Mouse (Mus musculus) liver, embryonic 16.5 days (tissue): ENCODE data around the gene Dnah10. TPM values are rescaled to one million over a fixed set of nuclear protein-coding genes. Genes with fewer than 3 reads are reported as not detected.

Source experiments
- ATAC-seq: fragments of 200-750 bp; cut with Nextera tagmentation; 2 replicates; pipeline ENCODE4 v1.8.0; 2017; ENCODE audit warnings: low read depth, mild to moderate bottlenecking, moderate number of reproducible peaks, moderate library complexity
- H3K27ac ChIP-seq: fragments of 300-500 bp; sonication (generic); 2 replicates; pipeline ENCODE4 v1.5.1; 2014; ENCODE audit warnings: mild to moderate bottlenecking, low read length
- H3K27me3 ChIP-seq: fragments of 300-500 bp; sonication (generic); 2 replicates; pipeline ENCODE4 v1.6.1; 2014; ENCODE audit warnings: low read depth, low read length, mixed read lengths; ENCODE audit not compliant: control insufficient read depth, insufficient read depth
- H3K36me3 ChIP-seq: fragments of 300-500 bp; sonication (generic); 2 replicates; pipeline ENCODE4 v1.6.1; 2014; ENCODE audit warnings: mild to moderate bottlenecking; ENCODE audit not compliant: control insufficient read depth, insufficient read depth
- H3K4me1 ChIP-seq: fragments of 300-500 bp; sonication (generic); 2 replicates; pipeline ENCODE4 v1.6.1; 2014; ENCODE audit warnings: low read depth, low read length, mixed read lengths; ENCODE audit not compliant: control insufficient read depth
- H3K4me2 ChIP-seq: fragments of 300-500 bp; sonication (generic); 2 replicates; pipeline ENCODE4 v1.6.1; 2014; ENCODE audit warnings: low read depth, low read length, mixed read lengths
- H3K4me3 ChIP-seq: fragments of 300-500 bp; sonication (generic); 2 replicates; pipeline ENCODE4 v1.5.1; 2014; ENCODE audit warnings: low read depth, mild to moderate bottlenecking, low read length
- H3K9ac ChIP-seq: fragments of 300-500 bp; sonication (generic); 2 replicates; pipeline ENCODE4 v1.6.1; 2014; ENCODE audit warnings: low read depth, low read length
- H3K9me3 ChIP-seq: fragments of 300-500 bp; sonication (generic); replicated peaks from 2 replicates; pipeline ENCODE4 v1.6.1; 2016; ENCODE audit warnings: low read length; ENCODE audit not compliant: control insufficient read depth
- WGBS: fragments of 180-500 bp; shearing (Covaris S2); extraction: QIAGEN DNeasy Blood & Tissue Kit; methylation state at CpG from one replicate; pipeline ENCODE4 v1.1.7; 2014; ENCODE audit not compliant: insufficient replicate concordance; 5-methylcytosine and 5-hydroxymethylcytosine counted together
- polyA plus RNA-seq: library from polyadenylated mRNA; unstranded; fragments of >200 nt; fragmentation: Nextera tagmentation; extraction: Ambion mirVana; gene quantifications from 2 replicates; pipeline ENCODE4 v1.2.1, GENCODE M21; 2015

The Dnah10 gene
- polyA plus RNA-seq, 1 experiment from 2014 or later, result 0.01 TPM

GRCm38 (mm10) chr5:124868981-124869380, 144.1 kb downstream of the Dnah10 start:
- WGBS, result 43% methylated on average over 4 of the region's 4 CpGs
- H3K9me3 ChIP-seq, result no peaks in the 10 kb centered on the region
- peaks cover 2% of the 10 kb centered on the region for H3K4me1 ChIP-seq
- H3K4me3 ChIP-seq, result no peak overlapping the region
- H3K36me3 ChIP-seq, result no peaks in the 10 kb centered on the region
- no peak overlapping the region for H3K27ac ChIP-seq
- ATAC-seq, result no peak
- no peaks in the 10 kb centered on the region for H3K27me3 ChIP-seq
- no peak overlapping the region for H3K9ac ChIP-seq
- H3K4me2 ChIP-seq, result no peak overlapping the region

GRCm38 (mm10) chr5:124872033-124872432, 147.1 kb downstream of the Dnah10 start:
- Histone ChIP-seq H3K27me3 (no peaks in the 10 kb centered on the region), H3K9ac (no peak overlapping the region), H3K36me3 (no peaks in the 10 kb centered on the region), H3K27ac (no peak overlapping the region), H3K4me3 (no peak overlapping the region), H3K4me2 (no peak overlapping the region), H3K4me1 (no peaks in the 10 kb centered on the region), H3K9me3 (no peaks in the 10 kb centered on the region)
- ATAC-seq, result no peak
- WGBS, result 57% methylated on average over 2 of the region's 2 CpGs

GRCm38 (mm10) chr5:124873096-124873495, 148.2 kb downstream of the Dnah10 start:
- no peaks in the 10 kb centered on the region for H3K4me1 ChIP-seq
- 55% methylated on average over 3 of the region's 3 CpGs for WGBS
- no peaks in the 10 kb centered on the region for H3K9me3 ChIP-seq
- no peaks in the 10 kb centered on the region for H3K27me3 ChIP-seq
- no peak overlapping the region for H3K4me2 ChIP-seq
- H3K36me3 ChIP-seq, result no peaks in the 10 kb centered on the region
- no peak overlapping the region for H3K4me3 ChIP-seq
- H3K27ac ChIP-seq, result no peak overlapping the region
- H3K9ac ChIP-seq, result no peak overlapping the region
- ATAC-seq, result no peak

GRCm38 (mm10) chr5:124873890-124874601, 149.2 kb downstream of the Dnah10 start:
- 82% methylated on average over 6 of the region's 6 CpGs for WGBS

GRCm38 (mm10) chr5:124879251-124879650, 154.4 kb downstream of the Dnah10 start:
- no peaks in the 10 kb centered on the region for H3K27me3 ChIP-seq
- no peak overlapping the region for H3K9ac ChIP-seq
- no peaks in the 10 kb centered on the region for H3K9me3 ChIP-seq
- H3K36me3 ChIP-seq, result no peaks in the 10 kb centered on the region
- H3K4me2 ChIP-seq, result no peak overlapping the region
- 85% methylated on average over 4 of the region's 4 CpGs for WGBS
- no peak overlapping the region for H3K27ac ChIP-seq
- no peak for ATAC-seq
- no peaks in the 10 kb centered on the region for H3K4me1 ChIP-seq
- H3K4me3 ChIP-seq, result no peak overlapping the region

More at GRCm38 (mm10) chr5:124873890-124874601, 149.2 kb downstream of the Dnah10 start:
- H3K27ac ChIP-seq, result no peak overlapping the region
- no peak overlapping the region for H3K4me3 ChIP-seq
- no peaks in the 10 kb centered on the region for H3K4me1 ChIP-seq
- H3K9me3 ChIP-seq, result no peaks in the 10 kb centered on the region
- no peak for ATAC-seq
- H3K4me2 ChIP-seq, result no peak overlapping the region
- no peak overlapping the region for H3K9ac ChIP-seq
- no peaks in the 10 kb centered on the region for H3K36me3 ChIP-seq
- H3K27me3 ChIP-seq, result no peaks in the 10 kb centered on the region

- no peaks in the 10 kb centered on the region for H3K9me3 ChIP-seq
- H3K9ac ChIP-seq, result no peak overlapping the region
- no peak overlapping the region for H3K4me2 ChIP-seq
- no peak overlapping the region for H3K27ac ChIP-seq
- H3K36me3 ChIP-seq, result no peaks in the 10 kb centered on the region
- H3K4me3 ChIP-seq, result no peak overlapping the region
- H3K27me3 ChIP-seq, result no peaks in the 10 kb centered on the region
- no peaks in the 10 kb centered on the region for H3K4me1 ChIP-seq
- 75% methylated on average over 6 of the region's 6 CpGs for WGBS
- ATAC-seq, result no peak
Measured at GRCm38 (mm10) chr5:124879801-124880200, 154.9 kb downstream of the Dnah10 start.

GRCm38 (mm10) chr5:124883877-124884276, 159.0 kb downstream of the Dnah10 start:
- H3K27me3 ChIP-seq, result no peaks in the 10 kb centered on the region
- H3K36me3 ChIP-seq, result peaks cover 2% of the 10 kb centered on the region; the same call in 1 of the 2 replicates
- no peak overlapping the region for H3K4me2 ChIP-seq
- no peaks in the 10 kb centered on the region for H3K9me3 ChIP-seq
- H3K4me1 ChIP-seq, result no peaks in the 10 kb centered on the region
- H3K9ac ChIP-seq, result no peak overlapping the region
- 78% methylated on average over 6 of the region's 6 CpGs for WGBS
- H3K27ac ChIP-seq, result no peak overlapping the region
- no peak overlapping the region for H3K4me3 ChIP-seq
- no peak for ATAC-seq

Other genes with a start within 250 kb of the Dnah10 start
- 8.4 and 9.3 TPM in 2 replicates for gene Rilpl2, start 246.7 kb upstream of the Dnah10 start, polyA plus RNA-seq
- gene Snrnp35, start 242.0 kb upstream of the Dnah10 start, polyA plus RNA-seq, result 9.2 and 9.9 TPM in 2 replicates
- gene Rilpl1, start 193.7 kb upstream of the Dnah10 start, polyA plus RNA-seq, result 1.4 and 1.6 TPM in 2 replicates
- 282 and 309 TPM in 2 replicates for gene Tmed2, start 184.4 kb upstream of the Dnah10 start, polyA plus RNA-seq
- gene Ddx55, start 172.2 kb upstream of the Dnah10 start, polyA plus RNA-seq, result 4.6 and 4.9 TPM in 2 replicates
- gene Eif2b1, start 146.0 kb upstream of the Dnah10 start, polyA plus RNA-seq, result 33.0 and 34.3 TPM in 2 replicates
- 17.7 and 17.8 TPM in 2 replicates for gene Gtf2h3, start 145.9 kb upstream of the Dnah10 start, polyA plus RNA-seq
- 12.6 and 12.9 TPM in 2 replicates for gene Atp6v0a2, start 96.5 kb upstream of the Dnah10 start, polyA plus RNA-seq
- gene Ccdc92, start 137.3 kb downstream of the Dnah10 start, polyA plus RNA-seq, result 0.13 and 0.26 TPM in 2 replicates
- 9.5 and 10.9 TPM in 2 replicates for gene Zfp664, start 137.6 kb downstream of the Dnah10 start, polyA plus RNA-seq